Mouse (Mus musculus) cerebellum, adult 2 months (tissue): ENCODE results near the gene Slc44a5. TPM values are rescaled to one million over a fixed set of nuclear protein-coding genes. Genes with fewer than 3 reads are reported as not detected.
"Not testable (repeated sequence)": the region's sequence is repeated elsewhere in the genome, so short reads cannot be mapped to it uniquely, and the experiment has no call there.

Experiments
- DNase-seq, 2 experiments: peaks; one replicate each; pipeline ENCODE4 v3.0.0; 2021
- H3K27ac ChIP-seq: fragments of 200-500 bp; 2 replicates; pipeline ENCODE4 v1.5.1; 2012; ENCODE audit warnings: low read length, control low read depth, inconsistent platforms; ENCODE audit not compliant: insufficient read depth
- H3K27me3 ChIP-seq: fragments of 200-500 bp; 2 replicates; pipeline ENCODE4 v1.6.1; 2012; ENCODE audit warnings: inconsistent platforms, mild to moderate bottlenecking, low read length, moderate library complexity; ENCODE audit not compliant: control insufficient read depth, insufficient read depth
- H3K4me1 ChIP-seq: fragments of 200-500 bp; 2 replicates; pipeline ENCODE4 v1.6.1; 2011; ENCODE audit warnings: low read length; ENCODE audit not compliant: control insufficient read depth, insufficient read depth
- H3K4me3 ChIP-seq: fragments of 200-500 bp; replicated peaks from 2 replicates; pipeline ENCODE3; 2011; ENCODE audit warnings: mild to moderate bottlenecking, low read depth, low read length, control low read depth; ENCODE audit not compliant: insufficient read depth
- CTCF ChIP-seq: fragments of 200-500 bp; IDR thresholded peaks from 2 replicates; pipeline ENCODE4 v1.5.1; 2011; ENCODE audit warnings: low read depth, mild to moderate bottlenecking, control low read depth, low read length, moderate library complexity, borderline replicate concordance; ENCODE audit not compliant: insufficient read depth
- POLR2A ChIP-seq: fragments of 200-500 bp; IDR thresholded peaks from 2 replicates; pipeline ENCODE4 v1.6.1; 2011; ENCODE audit warnings: low read length, control low read depth, borderline replicate concordance; ENCODE audit not compliant: insufficient read depth
- whole genome bisulfite sequencing: fragments of 180-500 bp; shearing (Covaris S2); methylation state at CpG from one replicate; pipeline ENCODE4 v1.1.7; 2018; 5-methylcytosine and 5-hydroxymethylcytosine counted together
- polyA plus RNA-seq: library from polyadenylated mRNA; depleted of rRNA; stranded (reverse); fragments of >200 nt; gene quantifications from 2 replicates; pipeline ENCODE4 v1.2.3, GENCODE M21; 2012

Slc44a5 gene
- polyA plus RNA-seq, 1 experiment, result 3.4 TPM

GRCm38 (mm10) chr3:154226100-154226752, 253.0 kb downstream of the Slc44a5 start:
- no peaks in the 10 kb centered on the region for H3K4me1 ChIP-seq
- H3K4me3 ChIP-seq, result no peak overlapping the region
- peak; percentile 47 to 61 for DNase-seq
- 54% methylated on average over 10 of the region's 10 CpGs for WGBS
- peak; percentile 79 for TF ChIP-seq CTCF
- no peak for TF ChIP-seq POLR2A
- H3K27ac ChIP-seq, result no peak overlapping the region
- H3K27me3 ChIP-seq, result no peaks in the 10 kb centered on the region

GRCm38 (mm10) chr3:154244932-154245331, 271.7 kb downstream of the Slc44a5 start:
- TF ChIP-seq POLR2A, result no peak
- TF ChIP-seq CTCF, result no peak
- H3K27me3 ChIP-seq, result no peaks in the 10 kb centered on the region
- no peak for DNase-seq
- no peak overlapping the region for H3K27ac ChIP-seq
- no peaks in the 10 kb centered on the region for H3K4me1 ChIP-seq
- no peak overlapping the region for H3K4me3 ChIP-seq
- 77% methylated on average over 1 of the region's 1 CpGs for WGBS

GRCm38 (mm10) chr3:154251486-154251885, 278.2 kb downstream of the Slc44a5 start:
- WGBS, result 96% methylated on average over 2 of the region's 2 CpGs
- Histone ChIP-seq H3K4me1 (no peaks in the 10 kb centered on the region), H3K4me3 (no peak overlapping the region), H3K27me3 (no peaks in the 10 kb centered on the region), H3K27ac (no peak overlapping the region)
- DNase-seq, result no peak
- TF ChIP-seq POLR2A (no peak), CTCF (no peak)

- no peak overlapping the region for H3K4me3 ChIP-seq
- no peaks in the 10 kb centered on the region for H3K4me1 ChIP-seq
- 78% methylated on average over 10 of the region's 10 CpGs for WGBS
- no peak for DNase-seq
- H3K27ac ChIP-seq, result no peak overlapping the region
- TF ChIP-seq CTCF (no peak), POLR2A (no peak)
- H3K27me3 ChIP-seq, result no peaks in the 10 kb centered on the region
These were observed 279.0 kb downstream of the Slc44a5 start for GRCm38 (mm10) chr3:154252219-154252618.

GRCm38 (mm10) chr3:154254187-154254586, 281.0 kb downstream of the Slc44a5 start:
- H3K4me3 ChIP-seq, H3K27me3 ChIP-seq, H3K4me1 ChIP-seq, DNase-seq, H3K27ac ChIP-seq: not testable (repeated sequence)
- WGBS, result 98% methylated on average over 2 of the region's 2 CpGs

- Histone ChIP-seq H3K4me3 (no peak overlapping the region), H3K4me1 (no peaks in the 10 kb centered on the region), H3K27ac (no peak overlapping the region), H3K27me3 (no peaks in the 10 kb centered on the region)
- no peak for DNase-seq
- no peak for TF ChIP-seq CTCF
- TF ChIP-seq POLR2A, result no peak
These were observed 284.1 kb downstream of the Slc44a5 start for GRCm38 (mm10) chr3:154257312-154257711.

GRCm38 (mm10) chr3:154268313-154268712, 295.1 kb downstream of the Slc44a5 start:
- Histone ChIP-seq H3K27ac (no peak overlapping the region), H3K27me3 (no peaks in the 10 kb centered on the region), H3K4me3 (no peak overlapping the region), H3K4me1 (no peaks in the 10 kb centered on the region)
- no peak for DNase-seq
- 85% methylated on average over 9 of the region's 9 CpGs for WGBS
- TF ChIP-seq POLR2A, result no peak
- no peak for TF ChIP-seq CTCF

- H3K4me3 ChIP-seq, result peak overlapping the region; percentile 11
- WGBS, result 17% methylated on average over 19 of the region's 19 CpGs
- no peaks in the 10 kb centered on the region for H3K4me1 ChIP-seq
These were observed 296.6 kb downstream of the Slc44a5 start for GRCm38 (mm10) chr3:154269757-154270366.

More at GRCm38 (mm10) chr3:154269757-154270366, 296.6 kb downstream of the Slc44a5 start:
- peak; percentile 54 to 78 for DNase-seq
- no peaks in the 10 kb centered on the region for H3K27me3 ChIP-seq
- peak; percentile 99 for TF ChIP-seq CTCF
- TF ChIP-seq POLR2A, result no peak
- H3K27ac ChIP-seq, result no peak overlapping the region
